Mouse (Mus musculus) CH12.LX (cell line): ENCODE measurements at regions not wholly inside any gene's neighbourhood (a gene's known extent, or its start where the extent isn't known, plus 50 kb on each side); places are given as distances from the start of the nearest gene placed in this dataset.

Source experiments
- CHD2 ChIP-seq: IDR thresholded peaks from 2 replicates; pipeline ENCODE4 v1.6.1; 2011; ENCODE audit warnings: low read length, improper control_type of control experiment
- CTCF ChIP-seq, 2 experiments: IDR thresholded peaks in 1 of 2; conservative IDR thresholded peaks in 1 of 2; 2 replicates each; pipeline ENCODE4 v1.5.1; 2011 to 2012; ENCODE audit warnings: low read depth in 2 of 2, low read length in 2 of 2, improper control_type of control experiment in 1 of 2, inconsistent platforms in 1 of 2, mild to moderate bottlenecking in 1 of 2, moderate library complexity in 1 of 2
- POLR2A ChIP-seq: IDR thresholded peaks from 2 replicates; pipeline ENCODE4 v1.6.1; 2011; ENCODE audit warnings: low read depth, mild to moderate bottlenecking, improper control_type of control experiment, low read length

DNA sequence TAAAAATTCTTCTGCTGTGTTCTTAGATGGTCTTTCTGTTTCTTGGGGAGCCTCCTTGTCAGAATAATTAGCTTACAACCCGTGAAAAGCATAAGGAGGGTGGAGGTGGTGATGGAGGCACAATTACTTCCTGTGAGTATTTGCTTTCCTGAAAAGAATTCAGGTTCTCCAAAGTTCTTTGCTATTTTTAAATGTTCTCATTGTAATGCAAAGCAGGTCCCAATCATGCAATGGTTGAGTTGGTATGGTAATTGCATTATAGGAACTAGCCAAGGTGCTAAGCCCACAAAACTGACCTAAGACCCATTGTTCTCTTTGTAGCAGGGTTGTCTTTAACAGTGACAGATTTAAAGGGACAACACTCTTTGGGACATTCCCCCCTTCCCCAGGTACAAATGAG lies 179.1 kb downstream of the Kif20b start:
- TF ChIP-seq CTCF (conservative IDR thresholded peaks at IDR 0.05 in 1 of 2, IDR thresholded peaks at IDR 0.05 in 1 of 2; ENCODE audit: low read depth in 2 of 2, low read length in 2 of 2) (no peak), CHD2 (no peak), POLR2A (no peak)
